13 mouse cellular contexts compared by ENCODE assay signal in genomic region chr12:86805315-86805714, GRCm38 (mm10).
DNase-seq lines count a peak whose midpoint lies in the region; ATAC-seq lines count a peak whose summit lies in the region.
"Had no signal": no experiment of that assay in that cellular context is flagged by ENCODE, and none has a peak within 500 bp of the region (broad histone marks: within the 10 kb centered on the region; RNA-seq: fewer than 3 reads in every experiment).

No protein-coding gene starts in this region.

- no peaks in the 10 kb centered on the region for H3K36me3 ChIP-seq in hindbrain, embryonic 10.5 days
- H3K36me3 ChIP-seq in hindbrain, embryonic 11.5 days (ENCODE audit: control insufficient read depth, insufficient read depth, low read length): no peaks in the 10 kb centered on the region
- no peaks in the 10 kb centered on the region for H3K36me3 ChIP-seq in hindbrain, embryonic 12.5 days
- H3K36me3 ChIP-seq in midbrain, embryonic 16.5 days (ENCODE audit: control insufficient read depth, insufficient read depth, low read length): no peaks in the 10 kb centered on the region

- peaks cover 96% of the 10 kb centered on the region for H3K4me1 ChIP-seq in hindbrain, embryonic 10.5 days (replicated peaks)
- peaks cover 40% of the 10 kb centered on the region for H3K4me1 ChIP-seq in hindbrain, embryonic 11.5 days (replicated peaks; ENCODE audit: control insufficient read depth, insufficient read depth, low read length)
- H3K4me1 ChIP-seq in hindbrain, embryonic 12.5 days: peaks cover 90% of the 10 kb centered on the region
- peaks cover 94% of the 10 kb centered on the region for H3K4me1 ChIP-seq in midbrain, embryonic 16.5 days (ENCODE audit: control insufficient read depth, insufficient read depth, low read length)

- no peak overlapping the region for H3K4me2 ChIP-seq in hindbrain, embryonic 11.5 days (replicated peaks; ENCODE audit: low read depth, low read length)
- no peak overlapping the region for H3K4me2 ChIP-seq in hindbrain, embryonic 12.5 days (replicated peaks)
- H3K4me2 ChIP-seq in midbrain, embryonic 16.5 days (ENCODE audit: low read length): no peak overlapping the region

- H3K9me3 ChIP-seq in hindbrain, embryonic 10.5 days: no peaks in the 10 kb centered on the region
- no peaks in the 10 kb centered on the region for H3K9me3 ChIP-seq in hindbrain, embryonic 11.5 days (ENCODE audit: control insufficient read depth, low read length)
- H3K9me3 ChIP-seq in hindbrain, embryonic 12.5 days (replicated peaks): no peaks in the 10 kb centered on the region
- no peaks in the 10 kb centered on the region; the same call in 1 of the 2 replicates for H3K9me3 ChIP-seq in midbrain, embryonic 16.5 days (replicated peaks; ENCODE audit: control insufficient read depth, low read length, poor library complexity, severe bottlenecking)

- no peak overlapping the region for H3K4me3 ChIP-seq in hindbrain, embryonic 10.5 days
- H3K4me3 ChIP-seq in hindbrain, embryonic 11.5 days (ENCODE audit: low read depth, low read length): no peak overlapping the region
- no peak overlapping the region for H3K4me3 ChIP-seq in hindbrain, embryonic 12.5 days
- H3K4me3 ChIP-seq in midbrain, embryonic 16.5 days (ENCODE audit: low read depth, low read length): no peak overlapping the region

- peaks cover 53% of the 10 kb centered on the region for H3K27me3 ChIP-seq in hindbrain, embryonic 10.5 days (ENCODE audit: insufficient read depth, poor library complexity, severe bottlenecking)
- peaks cover 2% of the 10 kb centered on the region; the same call in 1 of the 2 replicates for H3K27me3 ChIP-seq in hindbrain, embryonic 11.5 days (ENCODE audit: control insufficient read depth, insufficient read depth, low read length)
- H3K27me3 ChIP-seq in hindbrain, embryonic 12.5 days: no peaks in the 10 kb centered on the region
- H3K27me3 ChIP-seq in midbrain, embryonic 16.5 days (ENCODE audit: control insufficient read depth, insufficient read depth, low read depth, low read length): no peaks in the 10 kb centered on the region

- intact Hi-C loops in gastrocnemius, postnatal 36 days (cut with DNase I): no loop called here

- peak overlapping the region; percentile 88 for H3K27ac ChIP-seq in hindbrain, embryonic 10.5 days
- no peak overlapping the region for H3K27ac ChIP-seq in hindbrain, embryonic 11.5 days (ENCODE audit: low read depth, low read length)
- H3K27ac ChIP-seq in hindbrain, embryonic 12.5 days: peak overlapping the region; percentile 98
- peak overlapping the region; percentile 99 for H3K27ac ChIP-seq in midbrain, embryonic 16.5 days (ENCODE audit: low read length)

- no peak overlapping the region for H3K9ac ChIP-seq in hindbrain, embryonic 11.5 days (ENCODE audit: low read depth, low read length)
- H3K9ac ChIP-seq in hindbrain, embryonic 12.5 days: no peak overlapping the region
- 0 out of 2 replicates have a peak overlapping the region, but pooled peaks have one; percentile 45 for H3K9ac ChIP-seq in midbrain, embryonic 16.5 days (ENCODE audit: low read depth, low read length)

- WGBS in hindbrain, embryonic 10.5 days: 64% methylated on average over 4 of the region's 4 CpGs
- 60% methylated on average over 4 of the region's 4 CpGs for WGBS in hindbrain, embryonic 11.5 days
- WGBS in hindbrain, embryonic 12.5 days: 66% methylated on average over 4 of the region's 4 CpGs
- 59% methylated on average over 4 of the region's 4 CpGs for WGBS in midbrain, embryonic 16.5 days

- no peak for DNase-seq in hindbrain, embryonic 10.5 days (ENCODE audit: low spot score)
- DNase-seq in hindbrain, embryonic 11.5 days (ENCODE audit: low spot score): no peak
- peak; percentile 77 for DNase-seq in brain, adult 2 months (ENCODE audit: low read depth, low spot score)
- DNase-seq in urinary bladder, postnatal 36 days (ENCODE audit: low spot score in 2 of 2): no peak
- DNase-seq in gastrocnemius, postnatal 36 days: no peak
- no peak for DNase-seq in frontal cortex, postnatal 10 days (ENCODE audit: low spot score in 2 of 2)
- DNase-seq: gastrocnemius, postnatal 14 days; lung, adult 18-20 months; right cerebral cortex, postnatal 25 days had no signal

- no peak for ATAC-seq in hindbrain, embryonic 11.5 days (ENCODE audit: low FRiP score)
- ATAC-seq in hindbrain, embryonic 12.5 days (ENCODE audit: low FRiP score): no peak
- no peak for ATAC-seq in midbrain, embryonic 16.5 days
- ATAC-seq: activated CD4-positive, CD25-positive, alpha-beta regulatory T cell, adult 4 months; intestine, postnatal 0 days had no signal
